Mouse (Mus musculus): ENCODE results near the gene Vmn1r167. TPM values are rescaled to one million over a fixed set of nuclear protein-coding genes. Genes with fewer than 3 reads are reported as not detected.
"Not testable (repeated sequence)": the region's sequence is repeated elsewhere in the genome, so short reads cannot be mapped to it uniquely, and the experiment has no call there.

Vmn1r167 gene
- polyA plus RNA-seq (2012; rRNA removed) = not detected in 2 replicates

GRCm38 (mm10) chr7:23507106-23507505, at the start of gene Vmn1r167:
TSS of gene Vmn1r167 (minus strand) at chr7:23507206.
- not testable (repeated sequence) for DNase-seq (ENCODE audit: low read depth)

- DNase-seq (ENCODE audit: low read depth) = not testable (repeated sequence)
Observed at GRCm38 (mm10) chr7:23539432-23539831, 32.4 kb upstream of the Vmn1r167 start, which contains the start of gene Vmn1r168. TSS of gene Vmn1r168 (plus strand) at chr7:23539732.

GRCm38 (mm10) chr7:23472886-23473285, 34.1 kb downstream of the Vmn1r167 start:
- not testable (repeated sequence) for DNase-seq (ENCODE audit: low read depth)

- DNase-seq (ENCODE audit: low read depth) = not testable (repeated sequence)
Observed at GRCm38 (mm10) chr7:23470832-23471231, 36.2 kb downstream of the Vmn1r167 start.

- DNase-seq (ENCODE audit: low read depth) = not testable (repeated sequence)
Observed at GRCm38 (mm10) chr7:23470201-23470600, 36.8 kb downstream of the Vmn1r167 start.

Other genes starting within 250 kb of the Vmn1r167 start
- gene Gm6902, start 228.3 kb downstream of the Vmn1r167 start, polyA plus RNA-seq (2012; rRNA removed) = not detected in 2 replicates
- not detected in 2 replicates for gene Nlrp4e, start 206.0 kb downstream of the Vmn1r167 start, polyA plus RNA-seq (2012; rRNA removed)
- not detected in 2 replicates for gene Nlrp5, start 121.3 kb downstream of the Vmn1r167 start, polyA plus RNA-seq (2012; rRNA removed)
- not detected in 2 replicates for gene Vmn1r168, start 32.5 kb upstream of the Vmn1r167 start, polyA plus RNA-seq (2012; rRNA removed)
- not detected in 2 replicates for gene Vmn1r169, start 68.3 kb upstream of the Vmn1r167 start, polyA plus RNA-seq (2012; rRNA removed)
- not detected in 2 replicates for gene Vmn1r170, start 99.0 kb upstream of the Vmn1r167 start, polyA plus RNA-seq (2012; rRNA removed)
- gene Vmn1r171, start 123.5 kb upstream of the Vmn1r167 start, polyA plus RNA-seq (2012; rRNA removed) = not detected in 2 replicates
- not detected in 2 replicates for gene Vmn1r172, start 151.1 kb upstream of the Vmn1r167 start, polyA plus RNA-seq (2012; rRNA removed)
- not detected in 2 replicates for gene Vmn1r173, start 193.5 kb upstream of the Vmn1r167 start, polyA plus RNA-seq (2012; rRNA removed)
- not detected in 2 replicates for gene Vmn1r174, start 245.1 kb upstream of the Vmn1r167 start, polyA plus RNA-seq (2012; rRNA removed)